Mouse (Mus musculus) myocyte (in vitro differentiated cells): Measurements from ENCODE around the gene Ctcf. TPM values are rescaled to one million over a fixed set of nuclear protein-coding genes. Genes with fewer than 3 reads are reported as not detected.

Experiments used
- H3K27me3 ChIP-seq: one replicate; pipeline ENCODE4 v1.6.1; 2011; ENCODE audit not compliant: control insufficient read depth, insufficient read depth, insufficient read length
- H3K36me3 ChIP-seq: one replicate; pipeline ENCODE4 v1.6.1; 2011; ENCODE audit not compliant: control insufficient read depth, insufficient read depth
- H3K4me2 ChIP-seq: one replicate; pipeline ENCODE4 v1.6.1; 2011; ENCODE audit warnings: low read depth, control low read depth
- H3K4me3 ChIP-seq: one replicate; pipeline ENCODE4 v1.5.1; 2011; ENCODE audit warnings: mild to moderate bottlenecking, control low read depth, moderate library complexity
- H3K79me2 ChIP-seq: one replicate; pipeline ENCODE4 v1.6.1; 2011; ENCODE audit not compliant: control insufficient read depth, insufficient read depth
- H3ac ChIP-seq: one replicate; pipeline ENCODE4 v1.6.1; 2011; ENCODE audit not compliant: control insufficient read depth, insufficient read length
- CEBPB ChIP-seq: IDR thresholded peaks from 2 replicates; pipeline ENCODE4 v1.6.1; 2011; ENCODE audit warnings: mild to moderate bottlenecking, moderate library complexity; ENCODE audit not compliant: poor library complexity, insufficient read depth, severe bottlenecking
- E2F4 ChIP-seq: IDR thresholded peaks from one replicate; pipeline ENCODE4 v1.6.1; 2011; ENCODE audit warnings: mild to moderate bottlenecking, control low read depth, moderate library complexity; ENCODE audit not compliant: insufficient read depth
- MAX ChIP-seq: IDR thresholded peaks from one replicate; pipeline ENCODE4 v1.6.1; 2011; ENCODE audit warnings: low read depth, mild to moderate bottlenecking, control low read depth
- MYOD1 ChIP-seq, 3 experiments: IDR thresholded peaks; one replicate each; pipeline ENCODE4 v1.6.1; 2011; ENCODE audit warnings: control low read depth in 2 of 3, low read depth in 2 of 3, mild to moderate bottlenecking in 2 of 3, moderate library complexity in 1 of 3; ENCODE audit not compliant: insufficient read length in 2 of 3, control insufficient read depth in 1 of 3
- MYOG ChIP-seq, 3 experiments: IDR thresholded peaks; one replicate each; pipeline ENCODE4 v1.6.1; 2011; ENCODE audit warnings: control low read depth in 2 of 3, low read depth in 2 of 3, mild to moderate bottlenecking in 2 of 3; ENCODE audit not compliant: insufficient read length in 2 of 3, control insufficient read depth in 1 of 3, insufficient read depth in 1 of 3
- POLR2A ChIP-seq: IDR thresholded peaks from one replicate; pipeline ENCODE4 v1.6.1; 2011; ENCODE audit warnings: low read depth, mild to moderate bottlenecking, control low read depth, moderate library complexity; ENCODE audit not compliant: insufficient read length
- POLR2AphosphoS2 ChIP-seq: IDR thresholded peaks from one replicate; pipeline ENCODE4 v1.6.1; 2011; ENCODE audit warnings: low read depth, control low read depth; ENCODE audit not compliant: insufficient read length
- REST ChIP-seq: IDR thresholded peaks from one replicate; pipeline ENCODE4 v1.6.1; 2011; ENCODE audit warnings: mild to moderate bottlenecking, control low read depth, moderate library complexity; ENCODE audit not compliant: insufficient read depth, insufficient read length
- SRF ChIP-seq: IDR thresholded peaks from one replicate; pipeline ENCODE4 v1.6.1; 2011; ENCODE audit warnings: low read depth; ENCODE audit not compliant: control insufficient read depth, insufficient read length
- TCF12 ChIP-seq: IDR thresholded peaks from one replicate; pipeline ENCODE4 v1.6.1; 2011; ENCODE audit warnings: mild to moderate bottlenecking, control low read depth; ENCODE audit not compliant: poor library complexity, insufficient read depth, severe bottlenecking
- TCF3 ChIP-seq: IDR thresholded peaks from one replicate; pipeline ENCODE4 v1.6.1; 2011; ENCODE audit warnings: low read depth, control low read depth; ENCODE audit not compliant: insufficient read length
- USF1 ChIP-seq: IDR thresholded peaks from one replicate; pipeline ENCODE4 v1.6.1; 2011; ENCODE audit warnings: low read depth, mild to moderate bottlenecking, control low read depth, moderate library complexity
- polyA plus RNA-seq: library from polyadenylated mRNA; unstranded; fragments of >200 nt; fragmentation: generic; extraction: Trizol; gene quantifications from one replicate; pipeline ENCODE4 v1.2.1, GENCODE M21; 2012; ENCODE audit warnings: missing spikeins

Ctcf gene
- polyA plus RNA-seq, 1 experiment, result 17.6 TPM

DNA sequence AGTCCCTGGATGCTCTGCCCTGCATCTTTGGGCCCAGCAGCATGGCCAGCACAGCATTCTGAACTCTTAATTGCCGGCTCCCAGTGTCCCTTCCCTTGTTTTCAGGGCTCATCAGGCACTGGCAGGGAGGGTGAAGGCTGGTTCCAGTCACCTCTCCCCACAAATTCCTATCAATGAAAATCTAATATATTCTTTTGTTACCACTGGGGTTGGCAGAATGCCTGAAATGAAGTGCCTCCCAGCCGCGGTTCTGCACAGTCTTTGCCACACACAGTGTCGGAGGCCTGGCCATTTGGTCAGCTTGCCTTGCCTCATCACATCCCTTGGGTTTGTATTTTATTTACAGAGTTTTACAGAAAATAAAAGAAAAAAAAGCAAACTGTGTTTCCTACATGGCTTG, 14.5 kb upstream of the Ctcf start:
- no peak overlapping the region for H3ac ChIP-seq
- TF ChIP-seq USF1 (no peak), POLR2A (no peak), MYOG (IDR thresholded peaks at IDR 0.05; ENCODE audit: control insufficient read depth in 1 of 3, insufficient read depth in 1 of 3, insufficient read length in 2 of 3, low read depth in 2 of 3) (no peak), REST (no peak), E2F4 (no peak), TCF12 (no peak), TCF3 (no peak), POLR2AphosphoS2 (no peak), SRF (no peak), MYOD1 (IDR thresholded peaks at IDR 0.05; ENCODE audit: control insufficient read depth in 1 of 3, insufficient read length in 2 of 3, low read depth in 2 of 3) (no peak), CEBPB (no peak), MAX (no peak)
- no peaks in the 10 kb centered on the region for H3K79me2 ChIP-seq
- peaks cover 25% of the 10 kb centered on the region for H3K36me3 ChIP-seq
- H3K27me3 ChIP-seq, result no peaks in the 10 kb centered on the region
- no peak overlapping the region for H3K4me2 ChIP-seq
- no peak overlapping the region for H3K4me3 ChIP-seq

DNA sequence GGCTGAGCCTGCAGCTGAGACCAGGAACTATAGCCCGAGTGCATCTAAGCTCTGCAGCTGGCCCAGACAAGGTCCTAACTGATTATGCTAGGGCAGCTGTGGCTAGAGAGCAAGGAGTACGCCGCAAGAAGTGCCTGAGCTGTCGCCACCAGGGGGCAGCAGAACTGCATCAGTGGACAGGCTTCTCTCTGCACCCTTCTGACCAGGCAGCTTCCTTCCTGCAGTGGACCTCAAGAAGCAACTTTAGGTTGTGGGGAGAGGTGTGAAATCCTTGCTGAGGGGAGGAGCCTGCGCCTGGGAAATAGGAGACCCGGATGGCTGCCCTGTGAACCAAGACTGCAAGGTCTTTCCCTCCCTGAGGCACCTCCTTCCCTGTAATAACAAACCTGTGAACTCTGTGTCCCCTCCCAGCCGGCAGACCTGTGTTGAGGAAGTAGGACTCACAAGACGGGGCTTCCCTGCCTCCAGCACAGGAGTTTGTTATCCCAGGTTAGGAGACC, 13.9 kb upstream of the Ctcf start:
- Histone ChIP-seq H3K27me3 (no peaks in the 10 kb centered on the region), H3ac (no peak overlapping the region), H3K36me3 (peaks cover 23% of the 10 kb centered on the region), H3K4me2 (no peak overlapping the region), H3K4me3 (no peak overlapping the region), H3K79me2 (no peaks in the 10 kb centered on the region)
- TF ChIP-seq MAX, result no peak
- TF ChIP-seq TCF3, result no peak
- TF ChIP-seq MYOG (IDR thresholded peaks at IDR 0.05; ENCODE audit: control insufficient read depth in 1 of 3, insufficient read depth in 1 of 3, insufficient read length in 2 of 3, low read depth in 2 of 3), result peak; percentile 25 to 69 (median 33)
- TF ChIP-seq SRF, result peak; percentile 18
- TF ChIP-seq MYOD1 (IDR thresholded peaks at IDR 0.05; ENCODE audit: control insufficient read depth in 1 of 3, insufficient read length in 2 of 3, low read depth in 2 of 3), result peak in 1 of 3 experiments; percentile 37
- TF ChIP-seq CEBPB, result no peak
- no peak for TF ChIP-seq E2F4
- TF ChIP-seq USF1, result no peak
- TF ChIP-seq TCF12, result no peak
- TF ChIP-seq POLR2AphosphoS2, result peak; percentile 82
- TF ChIP-seq REST, result no peak
- TF ChIP-seq POLR2A, result peak; percentile 27

DNA sequence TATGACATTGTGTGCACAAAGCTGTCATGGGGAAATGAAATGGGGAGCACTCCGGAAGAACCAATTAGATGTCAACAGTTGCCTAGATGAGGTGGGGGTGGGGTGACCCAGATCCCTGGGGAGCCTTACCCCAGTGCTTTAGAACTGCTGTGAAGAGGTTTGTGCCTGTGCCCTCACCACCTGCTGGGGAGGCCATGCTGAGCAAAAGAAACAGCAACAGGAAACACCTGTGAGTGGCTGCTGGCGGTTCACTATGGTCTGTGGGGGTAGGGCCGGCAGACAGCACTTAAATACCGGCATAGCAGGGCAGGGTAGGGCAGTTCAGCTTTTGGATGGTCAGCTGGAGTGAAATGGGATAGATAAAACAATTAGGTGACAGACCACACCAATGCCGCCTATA, 13.2 kb upstream of the Ctcf start:
- H3K4me2 ChIP-seq, result no peak overlapping the region
- no peaks in the 10 kb centered on the region for H3K27me3 ChIP-seq
- no peaks in the 10 kb centered on the region for H3K79me2 ChIP-seq
- H3K4me3 ChIP-seq, result no peak overlapping the region
- H3K36me3 ChIP-seq, result peaks cover 20% of the 10 kb centered on the region
- TF ChIP-seq SRF (no peak), MYOG (IDR thresholded peaks at IDR 0.05; ENCODE audit: control insufficient read depth in 1 of 3, insufficient read depth in 1 of 3, insufficient read length in 2 of 3, low read depth in 2 of 3) (peak in 2 of 3 experiments; percentile 3 to 70), MAX (no peak), MYOD1 (IDR thresholded peaks at IDR 0.05; ENCODE audit: control insufficient read depth in 1 of 3, insufficient read length in 2 of 3, low read depth in 2 of 3) (peak in 1 of 3 experiments; percentile 61), E2F4 (no peak)
- no peak overlapping the region for H3ac ChIP-seq

GRCm38 (mm10) chr8:105623679-105624245, 12.6 kb upstream of the Ctcf start:
- H3ac ChIP-seq, result no peak overlapping the region
- no peak overlapping the region for H3K4me3 ChIP-seq
- H3K79me2 ChIP-seq, result no peaks in the 10 kb centered on the region
- H3K36me3 ChIP-seq, result peaks cover 14% of the 10 kb centered on the region
- no peak overlapping the region for H3K4me2 ChIP-seq
- no peaks in the 10 kb centered on the region for H3K27me3 ChIP-seq
- no peak for TF ChIP-seq MAX
- peak; percentile 17 for TF ChIP-seq POLR2AphosphoS2
- no peak for TF ChIP-seq E2F4
- TF ChIP-seq MYOD1 (IDR thresholded peaks at IDR 0.05; ENCODE audit: control insufficient read depth in 1 of 3, insufficient read length in 2 of 3, low read depth in 2 of 3), result no peak
- no peak for TF ChIP-seq MYOG (IDR thresholded peaks at IDR 0.05; ENCODE audit: control insufficient read depth in 1 of 3, insufficient read depth in 1 of 3, insufficient read length in 2 of 3, low read depth in 2 of 3)

DNA sequence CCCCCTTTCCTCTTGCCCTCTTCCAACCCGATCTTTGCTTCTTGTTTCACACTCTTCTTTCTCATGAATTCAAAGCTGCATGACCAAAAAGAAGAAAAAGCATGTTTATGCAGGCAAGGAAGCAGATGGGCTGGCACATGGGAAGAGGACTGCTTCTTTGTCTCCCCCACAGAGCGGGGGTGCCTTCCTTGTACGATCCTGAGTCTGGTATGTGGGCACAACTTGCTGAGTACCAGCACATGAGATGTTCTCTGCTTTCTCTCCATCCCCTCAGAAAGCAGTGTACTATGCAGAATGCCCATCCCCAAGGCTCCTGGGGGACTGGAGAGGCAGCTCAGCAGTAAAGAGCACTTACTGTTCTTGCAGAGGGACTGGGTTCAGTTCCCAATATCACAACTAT, 12.0 kb upstream of the Ctcf start:
- TF ChIP-seq REST (no peak), E2F4 (no peak), CEBPB (no peak), MYOG (IDR thresholded peaks at IDR 0.05; ENCODE audit: control insufficient read depth in 1 of 3, insufficient read depth in 1 of 3, insufficient read length in 2 of 3, low read depth in 2 of 3) (no peak), SRF (no peak), MAX (no peak), TCF3 (no peak), POLR2A (no peak), USF1 (no peak), POLR2AphosphoS2 (no peak), TCF12 (no peak), MYOD1 (IDR thresholded peaks at IDR 0.05; ENCODE audit: control insufficient read depth in 1 of 3, insufficient read length in 2 of 3, low read depth in 2 of 3) (no peak)
- H3K27me3 ChIP-seq, result no peaks in the 10 kb centered on the region
- H3K4me2 ChIP-seq, result no peak overlapping the region
- H3K36me3 ChIP-seq, result peaks cover 8% of the 10 kb centered on the region
- H3K79me2 ChIP-seq, result no peaks in the 10 kb centered on the region
- no peak overlapping the region for H3ac ChIP-seq
- H3K4me3 ChIP-seq, result no peak overlapping the region
